Mouse (Mus musculus) right cerebral cortex, postnatal 10 days (tissue): ENCODE measurements at regions not wholly inside any gene's neighbourhood (a gene's known extent, or its start where the extent isn't known, plus 50 kb on each side); places are given as distances from the start of the nearest gene placed in this dataset.

Source experiments
- DNase-seq, 2 experiments: peaks; one replicate each; pipeline ENCODE4 v3.0.0; 2021; ENCODE audit warnings: low spot score in 2 of 2

DNA sequence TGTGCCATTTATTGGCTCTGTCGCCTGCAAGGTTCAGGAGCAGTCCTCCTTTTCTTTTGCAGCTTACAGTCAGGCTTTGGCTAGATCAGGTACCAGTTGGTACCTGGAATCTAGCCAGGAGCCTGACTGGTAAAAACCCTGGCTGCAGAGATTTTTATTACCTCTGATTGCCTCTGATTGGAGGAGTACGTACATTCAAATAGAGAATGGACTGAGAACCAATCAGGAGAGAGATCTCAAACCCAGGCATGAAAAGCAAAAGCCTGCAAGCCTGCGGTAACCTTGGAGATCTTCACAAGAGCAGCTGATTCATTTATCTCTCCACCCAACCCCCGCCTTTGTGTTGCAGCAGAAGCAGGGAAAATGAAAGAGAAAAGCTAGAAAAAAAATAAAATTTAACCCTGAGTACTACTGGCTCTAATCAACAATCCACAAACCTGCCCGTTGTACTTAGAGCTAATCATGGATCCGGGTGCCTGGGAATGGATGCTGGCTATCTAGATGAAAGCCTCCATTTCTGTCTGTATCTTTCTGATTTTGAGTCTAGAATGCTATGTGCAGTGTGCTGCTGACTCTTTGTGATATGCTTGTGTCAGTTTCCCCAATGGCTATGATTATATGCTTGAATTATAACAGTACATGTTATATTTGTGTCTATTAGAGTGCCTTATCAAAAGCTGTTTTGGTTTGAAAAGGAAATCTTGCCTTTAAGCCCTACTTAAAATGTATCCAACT is 406.2 kb upstream of the Ndn start:
- DNase-seq: peak; percentile 72 to 88

DNA sequence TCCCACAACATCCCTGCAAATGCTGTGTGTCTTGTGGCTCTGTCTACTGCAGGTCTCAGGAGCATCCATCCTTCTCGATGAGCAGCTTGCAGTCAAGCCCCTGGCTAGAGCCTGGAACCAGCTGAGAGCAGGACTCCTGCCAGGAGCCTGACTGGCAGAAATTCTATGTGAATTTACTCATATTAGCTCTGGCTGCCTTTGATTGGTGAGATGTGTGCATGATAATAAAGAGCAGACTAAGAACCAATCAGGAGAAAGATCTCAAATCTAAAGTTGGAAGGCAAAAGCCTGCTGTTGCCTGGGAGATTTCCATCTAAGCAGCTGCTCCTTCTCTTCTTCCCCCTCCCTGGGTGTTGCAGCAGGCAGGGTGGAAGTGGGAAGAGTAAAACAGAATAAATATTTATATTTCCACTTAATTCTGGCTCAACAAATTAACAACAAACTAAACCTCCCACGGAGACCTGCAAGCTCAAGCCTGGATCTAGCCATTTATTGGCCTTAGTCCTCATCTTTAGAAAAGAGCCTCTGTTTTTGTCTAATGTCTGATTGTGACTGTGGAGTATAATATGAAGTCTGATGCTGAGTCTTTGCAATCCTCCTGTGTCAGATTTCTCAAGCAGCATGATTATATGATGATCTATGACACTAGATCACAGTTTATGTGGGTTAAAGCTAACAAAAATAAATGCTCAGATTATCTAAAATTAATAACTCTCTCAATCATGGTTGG is 364.0 kb upstream of the Ndn start:
- DNase-seq: peak; percentile 70 to 85

DNA sequence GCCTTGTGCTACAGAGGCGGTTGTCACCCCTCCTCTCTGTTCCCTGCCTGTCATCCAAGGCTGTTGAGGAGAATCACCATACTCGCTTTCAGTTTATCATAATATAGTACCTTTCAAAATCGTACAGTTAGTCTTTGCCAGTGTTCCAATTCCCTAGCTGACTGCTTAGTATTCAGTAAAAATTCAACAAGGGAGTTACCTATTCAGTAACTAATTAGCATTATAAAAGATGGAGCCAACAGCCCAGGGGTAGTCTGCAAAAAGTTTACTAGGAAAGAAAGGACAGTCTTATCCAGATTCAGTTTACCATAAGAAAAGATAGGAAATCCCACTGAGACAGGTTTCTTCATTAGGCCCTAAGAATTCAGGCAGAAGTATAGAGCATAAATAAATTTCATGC is 319.7 kb upstream of the Ndn start:
- no peak for DNase-seq

DNA sequence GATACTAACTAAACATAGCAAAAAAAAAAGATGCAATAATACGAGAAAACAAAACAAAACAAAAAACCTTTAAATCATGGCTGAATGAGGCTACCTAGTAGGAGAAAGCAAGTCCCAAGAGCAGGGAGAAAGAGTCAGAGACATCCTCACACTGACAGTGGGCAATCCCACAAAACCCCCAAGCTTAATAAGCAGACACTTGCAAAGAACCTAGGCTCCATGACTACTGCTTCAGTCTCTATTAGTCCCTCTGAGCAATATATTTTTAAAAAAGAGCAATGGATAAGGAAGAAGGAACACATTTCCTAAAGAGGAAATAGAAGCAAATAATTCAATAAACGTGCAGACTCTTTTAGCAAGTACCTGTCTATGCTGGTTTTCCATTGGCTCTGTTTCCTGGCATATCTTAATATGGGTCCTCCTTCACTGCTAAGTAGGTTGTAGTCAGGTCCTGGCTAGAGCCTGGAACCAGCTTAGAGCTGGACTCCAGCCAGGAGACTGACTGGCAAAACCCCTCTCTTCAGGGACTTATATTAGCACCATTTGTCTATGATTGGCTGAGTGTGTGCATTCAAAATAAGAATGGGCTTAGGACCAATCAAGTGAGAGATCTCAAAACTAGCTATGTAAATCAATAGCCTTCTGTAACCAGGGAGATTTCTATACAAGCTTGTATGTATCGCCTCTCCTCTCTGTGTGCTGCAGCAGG is 300.5 kb upstream of the Ndn start:
- DNase-seq: peak; percentile 70 to 72

DNA sequence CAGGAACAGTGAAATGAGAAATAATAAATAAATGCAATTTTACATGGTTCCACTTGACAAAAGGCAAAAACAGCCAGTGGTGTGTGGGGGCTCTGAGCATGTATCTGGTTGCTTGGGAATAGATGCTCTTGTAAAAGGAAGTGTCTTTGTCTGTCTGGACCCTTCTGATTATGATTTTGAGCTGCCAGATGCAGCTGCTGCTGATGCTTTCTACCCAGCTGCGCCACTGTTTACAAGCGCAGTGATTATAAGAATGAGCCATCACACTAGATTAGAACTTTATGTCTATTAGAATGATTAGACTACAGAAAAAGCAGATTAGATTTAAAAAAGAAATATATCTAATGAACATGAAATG is 299.9 kb upstream of the Ndn start:
- no peak for DNase-seq

DNA sequence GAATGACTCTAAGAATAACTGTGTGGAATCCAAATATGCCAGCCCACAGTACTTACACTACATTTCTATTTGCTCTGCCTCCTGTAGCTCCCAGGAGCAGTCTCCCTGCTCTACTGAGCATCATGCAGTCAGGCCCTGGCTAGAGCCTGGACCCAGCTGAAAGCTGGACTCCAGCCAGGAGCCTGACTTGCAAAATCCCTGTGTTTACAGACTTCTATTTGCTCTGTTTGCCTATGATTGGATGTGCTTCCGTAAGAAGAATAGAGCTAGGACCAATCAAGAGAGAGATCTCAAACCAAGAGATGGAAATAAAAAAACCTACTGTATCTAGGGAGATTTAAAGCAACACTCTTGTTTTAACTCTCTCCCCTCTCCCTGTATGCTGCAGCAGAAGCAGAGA is 267.8 kb upstream of the Ndn start:
- peak; percentile 27 to 37 for DNase-seq

DNA sequence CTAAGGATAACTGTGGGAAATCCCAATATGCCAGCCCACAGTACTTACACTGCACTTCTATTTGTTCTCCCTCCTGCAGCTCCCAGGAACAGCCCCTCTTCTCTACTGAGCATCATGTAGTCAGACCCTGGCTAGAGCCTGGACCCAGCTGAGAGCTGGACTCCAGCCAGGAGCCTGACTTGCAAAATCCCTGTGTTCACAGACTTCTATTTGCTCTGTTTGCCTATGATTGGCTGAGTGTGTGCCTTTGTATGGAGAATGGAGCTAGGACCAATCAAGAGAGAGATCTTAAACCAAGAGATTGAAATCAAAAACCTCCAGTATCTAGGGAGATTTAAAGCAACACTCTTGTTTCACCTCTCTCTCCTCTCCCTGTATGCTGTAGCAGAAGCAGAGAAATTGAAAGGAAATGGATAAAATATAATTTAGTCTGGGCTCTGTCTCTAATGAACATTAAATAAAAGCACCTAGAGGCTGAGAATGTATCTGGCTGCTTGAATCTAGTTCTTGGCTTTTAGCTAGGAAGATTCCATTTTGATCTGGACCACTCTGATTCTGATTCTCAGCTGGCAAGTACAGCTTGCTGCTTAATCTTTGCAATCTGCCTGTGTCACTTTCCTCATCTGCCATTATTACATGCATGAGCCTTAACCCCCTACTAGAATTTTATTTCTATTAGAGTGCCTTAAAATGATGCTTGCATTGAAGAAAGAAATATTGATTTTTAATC is 261.1 kb upstream of the Ndn start:
- DNase-seq: peak; percentile 29 to 50
